Mouse (Mus musculus): ENCODE measurements around the gene Lasp1.

Lasp1 gene

GRCm38 (mm10) chr11:97810356-97810755 lies 11.6 kb downstream of the Lasp1 start:
- no peak for DNase-seq (ENCODE audit: extremely low spot score, low spot score)

DNA sequence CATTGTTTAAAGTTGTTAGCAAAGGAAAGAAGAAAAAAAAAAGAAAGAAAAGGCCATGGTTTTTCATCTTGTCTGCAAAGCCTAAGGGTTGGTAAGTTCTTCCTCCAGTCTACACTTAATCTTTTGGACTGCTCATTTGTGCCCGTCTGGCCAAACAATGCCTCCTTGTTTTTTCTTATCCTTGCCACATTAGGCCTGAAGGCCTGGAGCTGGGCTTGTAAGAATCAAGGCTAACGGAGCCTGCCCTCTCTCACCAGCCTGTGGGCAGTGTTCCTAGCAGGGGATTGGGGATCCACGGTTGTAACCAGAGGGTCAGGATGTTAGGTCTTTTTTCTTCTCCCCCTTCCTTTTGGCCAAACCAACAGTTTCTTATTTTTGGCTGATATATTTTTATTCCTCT lies 12.2 kb downstream of the Lasp1 start:
- no peak for DNase-seq (ENCODE audit: extremely low spot score, low spot score)

GRCm38 (mm10) chr11:97811569-97812362 lies 13.0 kb downstream of the Lasp1 start:
- no peak for DNase-seq (ENCODE audit: extremely low spot score, low spot score)

- peak; percentile 57 for DNase-seq (ENCODE audit: extremely low spot score, low spot score)
Measured at GRCm38 (mm10) chr11:97812491-97812921, 13.7 kb downstream of the Lasp1 start.

DNA sequence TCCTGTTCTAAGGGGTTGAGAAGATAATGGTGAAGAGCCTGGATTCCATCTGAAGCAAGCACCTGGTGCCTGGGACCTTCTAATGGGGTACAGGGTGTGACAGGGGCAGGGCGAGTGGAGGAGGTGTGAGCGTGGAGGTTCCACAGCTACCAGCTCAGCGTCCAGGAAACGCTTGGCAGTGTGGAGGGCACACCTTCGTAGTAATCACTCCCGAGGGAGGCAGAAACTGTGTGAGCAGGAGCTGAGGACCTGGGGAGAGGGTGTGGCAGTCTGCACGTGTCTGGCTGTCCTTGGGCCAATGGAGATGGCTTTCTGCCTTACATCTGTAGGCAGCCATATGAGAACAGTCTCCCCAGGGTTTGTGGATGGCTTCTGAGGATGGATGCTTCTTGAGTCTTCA lies 14.3 kb downstream of the Lasp1 start:
- DNase-seq (ENCODE audit: extremely low spot score, low spot score), result no peak

DNA sequence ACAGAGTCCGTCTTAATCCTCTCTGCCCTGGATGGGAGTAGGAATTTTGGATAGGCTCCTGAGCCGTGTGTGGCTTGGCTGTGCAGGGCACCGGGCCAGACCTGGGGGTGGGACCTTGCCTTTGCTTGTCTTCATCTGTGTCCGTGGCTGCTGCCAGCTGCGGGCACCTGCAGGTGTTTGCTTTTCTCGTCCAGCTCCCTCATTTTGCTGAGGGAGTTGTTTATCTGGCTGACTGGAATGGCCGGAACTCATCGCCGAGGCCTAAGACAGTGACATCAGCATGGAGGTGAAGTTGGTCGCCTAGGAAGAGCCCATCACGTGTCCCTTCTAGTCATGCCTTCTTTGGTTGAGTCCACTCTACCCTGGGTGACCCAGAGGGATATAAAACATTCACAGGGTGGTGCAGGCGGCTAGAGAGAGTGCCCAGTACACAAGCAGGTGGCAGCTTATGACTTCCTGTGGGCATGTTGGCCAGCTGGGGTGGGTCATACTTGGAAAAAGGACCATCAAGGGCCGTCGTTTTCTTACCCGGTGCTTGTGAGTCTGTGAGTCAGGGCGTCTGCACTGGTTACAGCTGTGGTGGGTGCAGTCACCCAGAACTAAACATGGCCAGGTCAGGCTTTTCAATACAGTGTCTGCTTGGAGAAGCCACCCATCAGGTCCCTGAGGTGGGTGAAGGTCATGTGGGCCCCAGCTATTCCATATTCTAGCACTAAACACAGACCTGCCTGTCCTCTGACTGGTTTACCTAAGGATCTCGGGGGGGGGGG lies 15.1 kb downstream of the Lasp1 start:
- no peak for DNase-seq (ENCODE audit: extremely low spot score, low spot score)

DNA sequence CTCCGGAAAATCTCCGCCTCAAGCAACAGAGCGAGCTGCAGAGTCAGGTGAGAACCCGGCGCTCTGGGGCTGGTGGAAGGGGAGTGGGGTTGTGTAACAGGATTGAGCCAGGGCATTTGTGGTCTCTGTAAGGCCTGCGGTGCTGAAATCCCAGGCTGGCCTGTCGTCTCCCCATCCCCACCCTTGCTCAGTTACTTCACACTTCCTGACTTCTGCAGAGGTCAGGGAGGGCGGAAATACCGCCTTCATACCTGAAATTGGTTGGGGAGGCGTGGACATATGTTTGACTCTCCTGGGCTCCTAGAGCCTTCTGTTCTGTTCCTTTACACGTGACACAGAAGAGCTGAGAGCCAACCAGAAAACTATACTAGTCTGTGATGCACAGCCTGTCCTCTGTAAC lies 16.9 kb downstream of the Lasp1 start:
- DNase-seq (ENCODE audit: extremely low spot score, low spot score), result no peak

DNA sequence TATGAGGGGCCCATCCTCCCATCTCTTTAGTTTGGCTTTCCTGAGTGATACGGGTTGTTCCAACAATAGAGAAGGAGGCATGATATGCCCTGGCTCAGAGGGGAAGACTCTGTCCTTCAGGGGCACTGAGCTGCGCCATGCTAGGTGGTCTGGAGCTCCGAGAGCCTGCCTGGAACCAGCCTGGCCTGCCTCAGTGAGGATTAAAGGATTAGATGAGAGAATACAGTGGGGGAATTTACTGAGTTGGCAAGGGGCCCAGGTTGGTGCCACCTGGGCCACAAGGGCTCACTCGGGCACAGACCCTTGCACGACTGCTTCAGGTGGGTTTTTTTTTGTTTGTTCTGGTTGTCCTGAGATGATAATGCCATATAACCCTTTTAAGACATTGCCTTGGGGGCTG lies 17.4 kb downstream of the Lasp1 start:
- no peak for DNase-seq (ENCODE audit: extremely low spot score, low spot score)

GRCm38 (mm10) chr11:97816916-97817315 lies 18.1 kb downstream of the Lasp1 start:
- no peak for DNase-seq (ENCODE audit: extremely low spot score, low spot score)

DNA sequence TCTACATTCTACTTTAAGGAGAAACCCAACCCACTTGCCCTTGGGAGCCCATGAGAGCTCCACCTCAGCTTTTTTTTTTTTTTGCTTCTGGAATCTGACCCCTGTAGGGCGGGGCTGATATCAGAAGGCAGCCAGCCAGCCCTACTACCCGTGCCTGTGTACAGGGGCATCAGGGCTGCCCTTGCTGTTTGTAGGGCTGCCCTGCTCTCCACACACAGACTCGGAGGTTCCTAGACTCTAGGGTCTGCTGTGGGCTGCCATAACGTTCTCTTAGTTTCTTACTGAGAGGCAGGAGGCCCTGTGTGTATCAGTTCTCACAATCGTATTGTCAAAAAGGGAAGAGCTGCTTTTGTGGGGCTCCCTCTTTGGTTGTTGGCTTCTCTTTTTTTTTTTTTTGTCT lies 18.6 kb downstream of the Lasp1 start:
- no peak for DNase-seq (ENCODE audit: extremely low spot score, low spot score)

- DNase-seq (ENCODE audit: extremely low spot score, low spot score), result no peak
Measured at GRCm38 (mm10) chr11:97818003-97818402, 19.2 kb downstream of the Lasp1 start.

DNA sequence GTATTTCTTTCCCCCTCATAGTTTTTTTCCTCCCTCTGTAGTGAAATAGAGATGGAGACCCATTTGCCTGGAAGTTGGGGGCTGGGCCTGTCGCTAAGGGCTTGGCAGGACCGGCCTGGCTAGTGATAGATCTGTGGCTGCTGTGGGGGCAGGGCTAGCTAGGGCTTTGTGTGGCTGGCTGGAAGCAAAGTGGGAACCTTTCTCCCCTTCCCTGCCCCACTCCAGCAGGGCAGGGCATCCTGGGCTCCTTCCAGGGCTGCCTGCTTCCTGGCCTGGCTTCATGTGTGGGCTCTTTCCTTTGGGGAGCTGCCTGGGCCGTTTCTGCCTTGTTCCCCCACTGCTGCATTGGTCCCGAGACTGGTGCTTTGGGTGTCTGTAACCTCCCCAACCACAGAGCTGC lies 19.8 kb downstream of the Lasp1 start:
- DNase-seq (ENCODE audit: extremely low spot score, low spot score), result peak; percentile 75

DNA sequence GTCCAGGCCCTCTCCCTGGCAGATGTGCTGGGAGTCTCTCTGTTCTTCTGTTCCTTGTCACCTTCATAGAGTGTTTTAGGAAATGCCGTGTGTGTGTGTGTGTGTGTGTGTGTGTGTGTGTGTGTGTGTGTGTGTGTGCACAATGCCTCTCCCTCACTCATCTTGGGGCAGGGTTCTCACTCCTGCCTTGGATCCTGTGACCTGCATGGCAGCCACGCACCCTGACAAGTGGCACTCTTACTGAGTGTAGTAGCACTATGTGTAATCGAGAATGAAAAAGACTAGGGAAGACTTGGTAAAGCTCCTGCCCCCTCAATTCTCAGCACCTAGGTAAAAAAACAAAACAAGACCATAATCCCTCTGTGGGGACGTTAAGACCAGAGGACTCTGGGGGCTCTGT lies 20.3 kb downstream of the Lasp1 start:
- DNase-seq (ENCODE audit: extremely low spot score, low spot score), result no peak

GRCm38 (mm10) chr11:97819923-97820322 lies 21.1 kb downstream of the Lasp1 start:
- no peak for DNase-seq (ENCODE audit: extremely low spot score, low spot score)

- DNase-seq (ENCODE audit: extremely low spot score, low spot score), result no peak
Measured at GRCm38 (mm10) chr11:97820840-97821239, 22.0 kb downstream of the Lasp1 start.

GRCm38 (mm10) chr11:97821401-97822064 lies 22.7 kb downstream of the Lasp1 start:
- DNase-seq (ENCODE audit: extremely low spot score, low spot score), result no peak

DNA sequence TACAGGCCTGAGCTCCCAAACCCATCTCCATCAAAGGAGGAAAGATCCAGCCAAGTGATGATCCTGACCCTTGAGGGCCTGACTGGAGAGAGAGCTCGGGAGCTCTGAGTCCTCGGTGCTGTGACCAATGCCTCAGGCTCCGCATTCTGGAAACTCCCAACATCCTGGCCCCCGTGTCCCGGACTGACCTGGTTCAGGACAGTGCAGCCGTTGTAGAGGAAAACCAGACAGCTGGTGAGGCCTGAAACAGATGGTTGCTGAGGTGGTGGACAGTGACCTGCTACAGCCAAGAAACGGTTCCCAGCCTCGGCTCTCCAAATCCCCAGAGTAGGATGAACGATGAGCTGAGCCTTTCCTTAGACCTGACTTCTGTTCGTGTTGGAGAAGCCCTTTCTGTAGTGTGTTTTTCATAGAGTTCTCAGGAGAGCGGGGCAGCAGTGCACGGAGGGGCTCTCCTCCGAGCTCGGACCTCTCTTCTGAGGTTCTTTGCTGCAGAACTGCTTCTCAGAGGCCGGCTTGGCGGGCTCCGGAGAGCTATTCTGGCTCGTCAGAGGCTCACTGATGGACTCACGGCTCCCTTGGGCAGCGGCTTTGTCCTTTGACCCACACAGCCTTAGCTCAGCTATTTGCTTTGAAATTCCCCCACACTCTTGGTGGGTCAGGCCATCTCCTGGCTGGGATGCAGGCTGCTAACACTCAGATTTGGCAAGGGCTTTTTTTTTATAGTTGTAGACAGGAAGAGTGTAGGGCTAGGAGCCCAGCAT lies 24.2 kb downstream of the Lasp1 start:
- DNase-seq (ENCODE audit: extremely low spot score, low spot score), result no peak

DNA sequence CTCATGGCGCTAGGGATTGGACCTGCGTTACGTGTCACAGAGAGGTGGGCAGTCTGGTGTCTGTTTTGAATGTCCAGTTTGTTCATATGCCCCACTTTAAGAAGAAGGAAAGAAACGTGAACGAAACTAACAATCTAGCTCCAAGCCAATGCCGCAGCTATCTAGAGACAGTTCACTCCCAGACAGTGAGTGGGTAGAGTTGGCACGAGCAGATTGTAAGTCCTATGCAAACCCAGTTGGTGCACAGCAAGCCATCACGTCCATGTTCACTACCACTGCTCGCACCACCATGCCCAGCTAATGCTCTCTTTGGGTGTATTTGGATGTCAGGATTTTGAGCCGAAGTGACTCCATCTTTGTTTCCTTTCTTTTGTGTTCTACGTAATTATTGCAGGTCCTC lies 25.4 kb downstream of the Lasp1 start:
- DNase-seq (ENCODE audit: extremely low spot score, low spot score), result no peak

DNA sequence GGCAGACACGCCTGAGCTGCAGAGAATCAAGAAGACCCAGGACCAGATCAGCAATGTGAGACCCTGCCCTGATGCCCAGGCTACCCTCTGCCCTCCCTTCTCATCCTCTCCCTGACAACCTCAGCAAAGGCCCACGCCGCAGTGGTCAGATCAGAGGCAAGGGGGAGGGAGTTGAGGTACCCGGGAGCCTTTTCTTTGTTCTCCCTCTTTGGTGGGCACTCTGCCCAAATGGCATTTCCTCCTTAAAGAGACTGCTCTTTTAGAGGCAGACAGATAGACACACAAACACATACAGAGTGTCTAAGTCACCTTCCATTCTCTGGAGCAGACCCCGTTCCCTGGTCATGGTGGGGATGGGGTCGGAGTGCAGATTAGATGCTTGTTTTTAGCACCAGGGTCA lies 26.1 kb downstream of the Lasp1 start:
- no peak for DNase-seq (ENCODE audit: extremely low spot score, low spot score)

GRCm38 (mm10) chr11:97825295-97825694 lies 26.5 kb downstream of the Lasp1 start:
- no peak for DNase-seq (ENCODE audit: extremely low spot score, low spot score)

DNA sequence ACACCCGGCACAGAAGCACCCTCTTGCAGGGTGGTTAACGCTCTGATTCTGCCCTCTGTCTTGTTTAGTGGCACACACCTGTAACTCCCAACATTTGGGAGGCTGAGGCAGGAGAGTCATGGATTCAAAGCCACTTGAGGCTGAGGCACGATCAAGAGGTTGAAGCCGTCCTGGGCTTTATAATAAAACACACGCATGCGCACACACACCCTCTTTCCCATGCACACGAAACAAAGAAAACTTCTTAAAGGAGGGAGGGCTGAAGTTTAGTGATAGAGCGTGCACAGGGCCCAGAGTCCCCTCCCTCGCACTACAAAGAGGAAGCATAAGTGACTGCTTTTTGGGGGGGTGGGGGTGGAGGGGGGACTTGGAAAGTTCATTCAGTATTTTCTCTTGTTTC lies 27.2 kb downstream of the Lasp1 start:
- no peak for DNase-seq (ENCODE audit: extremely low spot score, low spot score)

DNA sequence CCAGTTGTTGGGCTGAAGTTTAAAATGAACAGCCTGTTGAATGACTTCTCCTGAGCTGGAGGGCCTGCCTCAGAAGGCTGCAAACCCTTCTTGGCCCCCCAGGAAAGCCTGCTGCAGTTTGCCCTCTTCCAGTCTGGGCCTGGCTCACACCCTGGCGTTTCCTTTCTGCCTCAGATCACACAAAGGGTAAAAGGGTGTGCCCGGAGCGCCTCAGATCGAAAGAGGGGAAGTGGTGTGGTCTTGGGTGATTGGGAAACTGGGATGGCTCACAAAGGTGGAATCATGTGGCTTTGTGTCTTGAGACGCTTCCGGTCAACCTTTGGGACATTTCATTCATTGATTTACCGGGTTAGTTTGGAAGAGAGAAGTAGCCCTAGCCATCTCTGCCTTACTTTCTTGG lies 27.6 kb downstream of the Lasp1 start:
- no peak for DNase-seq (ENCODE audit: extremely low spot score, low spot score)

All from neural tube, embryonic 10.5 days (tissue).